In genomic region chr4:87835191-87835590, GRCm38 (mm10) we compare ENCODE assay signal across 14 mouse cellular contexts.
"Had no signal": no experiment of that assay in that cellular context is flagged by ENCODE, and none has a peak within 500 bp of the region (broad histone marks: within the 10 kb centered on the region; RNA-seq: fewer than 3 reads in every experiment).

No protein-coding gene starts in this region.

- H3K4me3 ChIP-seq: layer of hippocampus, adult 2 months; limb, embryonic 15.5 days; liver, embryonic 12.5 days; lung, embryonic 15.5 days; megakaryocyte, embryonic 14.5 days; midbrain, embryonic 12.5 days; neural tube, embryonic 12.5 days had no signal

- H3K4me2 ChIP-seq: limb, embryonic 15.5 days; liver, embryonic 12.5 days; lung, embryonic 15.5 days; midbrain, embryonic 12.5 days had no signal

- ATAC-seq: liver, embryonic 12.5 days had no signal

- H3K27ac ChIP-seq: layer of hippocampus, adult 2 months; limb, embryonic 15.5 days; liver, embryonic 12.5 days; lung, embryonic 15.5 days; macrophage; stomach, postnatal 0 days had no signal

- H3K9ac ChIP-seq: limb, embryonic 15.5 days; liver, embryonic 12.5 days; lung, embryonic 15.5 days; midbrain, embryonic 12.5 days; neural tube, embryonic 12.5 days had no signal

- DNase-seq: kidney, adult 18-20 months; kidney, postnatal 10 days; kidney, postnatal 4 days; lung, postnatal 14 days; thymus, postnatal 4 days had no signal

- H3K36me3 ChIP-seq: limb, embryonic 15.5 days; liver, embryonic 12.5 days; lung, embryonic 15.5 days had no signal

- H3K4me1 ChIP-seq: lung, embryonic 15.5 days had no signal

- H3K27me3 ChIP-seq: limb, embryonic 15.5 days; liver, embryonic 12.5 days; lung, embryonic 15.5 days; megakaryocyte, embryonic 14.5 days; midbrain, embryonic 12.5 days; neural tube, embryonic 12.5 days had no signal

- H3K9me3 ChIP-seq: limb, embryonic 15.5 days; liver, embryonic 12.5 days; lung, embryonic 15.5 days; megakaryocyte, embryonic 14.5 days; midbrain, embryonic 12.5 days; neural tube, embryonic 12.5 days had no signal
